Mouse (Mus musculus) R1 (cell line): ENCODE results near the gene Rbm4.
"Not testable (repeated sequence)": the region's sequence is repeated elsewhere in the genome, so short reads cannot be mapped to it uniquely, and the experiment has no call there.

Experiments
- DNase-seq: peaks from one replicate; pipeline ENCODE4 v3.0.0-alpha.2; 2018; ENCODE audit warnings: low read depth, low spot score

The Rbm4 gene

DNA sequence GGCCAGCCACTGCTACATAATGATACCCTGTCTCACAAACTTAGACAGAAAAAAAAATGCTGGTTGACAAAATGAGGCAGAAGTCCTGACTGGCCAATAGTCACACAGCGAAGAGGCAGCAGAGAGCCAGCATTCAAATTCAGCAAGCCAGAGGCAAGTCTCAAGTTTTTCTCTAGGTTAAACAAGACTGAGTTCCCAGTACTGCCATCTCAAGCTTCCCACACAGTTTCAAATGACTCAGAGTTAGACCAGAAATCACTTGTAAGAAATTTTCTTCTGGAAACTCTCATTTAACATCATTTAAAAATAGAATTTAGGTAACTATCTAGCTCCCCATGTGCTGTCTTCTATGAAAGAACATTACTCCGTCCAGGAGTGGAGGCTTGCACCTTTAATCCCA is 4.1 kb upstream of the Rbm4 start:
- no peak for DNase-seq

DNA sequence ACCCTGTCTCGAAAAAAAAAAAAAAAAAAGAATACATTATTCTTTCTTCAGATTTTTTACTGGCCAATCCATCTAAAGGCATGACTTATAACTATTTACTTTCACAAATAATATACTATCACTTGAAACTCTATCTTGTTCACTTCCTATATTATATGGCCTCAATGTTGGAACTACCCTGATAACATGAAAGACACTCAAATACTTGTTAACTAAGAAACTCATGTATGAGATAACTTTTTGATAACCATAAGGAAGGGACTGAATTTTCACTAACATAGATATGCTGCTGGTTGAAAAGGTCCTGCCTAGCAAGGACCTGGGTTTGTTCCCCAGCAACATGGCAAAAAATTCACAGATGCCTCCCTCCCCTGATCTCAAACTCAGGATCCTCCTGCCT is 2.2 kb upstream of the Rbm4 start:
- DNase-seq, result no peak

DNA sequence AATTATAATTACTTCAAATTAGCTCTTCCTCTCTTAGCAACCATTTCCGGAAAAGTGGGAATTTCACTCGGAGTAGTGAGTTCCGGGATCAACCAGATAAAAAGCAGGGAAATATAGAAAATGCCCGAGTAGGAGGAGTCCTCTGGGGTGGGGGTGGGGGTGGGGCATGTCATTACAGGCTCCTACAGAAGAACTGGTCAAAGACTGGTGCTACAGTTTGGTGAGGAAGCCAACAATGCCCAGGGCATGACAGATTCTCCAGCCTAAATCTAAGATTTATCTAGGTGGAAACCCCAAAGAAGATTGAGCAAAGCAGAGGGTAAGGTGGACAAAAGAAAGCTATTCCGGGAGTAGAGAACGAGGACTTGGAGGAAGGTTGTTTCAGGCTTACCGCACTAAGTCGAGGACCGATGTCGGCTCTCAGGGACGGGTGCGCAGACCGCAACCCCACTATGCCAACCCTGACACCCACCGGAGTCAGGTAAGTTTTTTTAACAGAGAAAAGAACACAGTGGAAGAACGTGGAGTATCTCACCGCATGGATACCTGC is 345 bp downstream of the Rbm4 start:
- DNase-seq, result peak; percentile 60

DNA sequence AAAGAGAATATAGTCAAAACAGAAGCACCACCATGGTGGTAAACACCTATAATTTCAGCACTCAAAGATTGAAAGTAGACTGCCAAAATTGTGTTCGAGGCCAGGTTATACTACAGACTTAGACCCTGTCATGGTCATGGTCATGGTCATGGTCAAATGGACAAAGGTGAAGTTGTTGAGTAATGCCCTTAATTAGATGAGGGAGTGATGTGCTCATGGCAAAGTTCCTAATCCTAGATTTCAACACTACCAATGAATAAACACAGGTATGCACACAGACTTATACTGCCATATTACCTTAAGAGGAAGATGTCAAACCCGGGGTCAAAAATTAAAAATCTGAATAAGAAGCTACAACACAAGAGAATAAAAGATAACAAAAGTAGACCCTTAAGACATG is 7.4 kb downstream of the Rbm4 start:
- DNase-seq, result no peak

DNA sequence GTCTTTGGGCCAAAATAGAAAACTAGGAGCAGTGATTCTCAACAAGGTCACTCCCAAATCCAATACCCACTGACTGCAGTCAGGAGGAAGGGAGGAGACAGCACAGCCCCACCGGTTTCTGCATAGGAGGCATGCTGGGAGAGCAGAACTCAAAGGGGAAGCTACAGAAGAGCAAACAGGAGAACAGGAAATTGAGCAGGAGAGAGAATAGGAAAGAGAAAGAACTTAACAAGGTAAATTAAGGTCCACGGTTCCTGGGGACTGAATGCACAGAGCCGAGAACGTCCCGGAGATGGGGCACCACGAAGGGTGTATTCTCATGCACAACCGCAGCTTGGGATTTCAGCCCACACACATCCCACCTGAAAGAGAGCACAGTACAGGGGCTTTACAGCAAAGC is 8.5 kb downstream of the Rbm4 start:
- DNase-seq, result peak; percentile 80

DNA sequence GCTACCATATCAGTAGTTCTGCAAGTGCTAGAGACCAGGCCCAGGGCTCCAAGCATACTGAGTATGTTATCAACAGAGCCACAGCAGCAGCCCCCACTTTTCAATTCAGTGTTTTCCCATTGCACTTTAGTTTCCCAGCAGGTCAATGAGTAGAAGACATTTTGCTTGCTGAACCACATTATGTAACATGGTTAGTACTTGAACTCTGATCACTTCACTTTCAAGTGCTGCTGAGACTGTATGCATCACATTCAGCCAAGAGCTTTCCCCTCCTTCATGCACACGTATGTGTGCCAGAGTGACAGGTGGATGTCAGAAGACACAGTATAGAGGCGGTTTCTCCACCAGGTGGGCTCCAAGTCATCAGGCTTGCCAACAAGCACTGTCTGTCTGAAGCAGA is 10.8 kb downstream of the Rbm4 start:
- DNase-seq, result no peak

DNA sequence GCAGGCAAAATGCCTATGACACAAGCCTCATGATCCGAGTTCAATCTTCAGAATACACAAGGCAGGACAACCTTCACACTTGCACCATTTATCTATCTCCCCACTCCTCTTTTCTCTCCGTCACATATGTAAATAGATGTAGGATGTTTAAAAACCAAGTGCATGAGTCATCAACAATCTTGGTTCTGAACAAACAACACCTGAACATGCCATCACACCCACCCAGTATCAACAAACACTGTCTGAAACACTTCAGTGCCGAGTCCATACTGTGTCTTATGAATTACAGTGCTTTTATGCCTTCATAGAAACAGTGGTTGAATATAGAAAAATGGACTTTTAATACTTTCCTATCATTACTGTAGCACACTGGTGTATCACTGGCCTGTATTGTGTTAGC is 20.9 kb downstream of the Rbm4 start:
- DNase-seq, result no peak

DNA sequence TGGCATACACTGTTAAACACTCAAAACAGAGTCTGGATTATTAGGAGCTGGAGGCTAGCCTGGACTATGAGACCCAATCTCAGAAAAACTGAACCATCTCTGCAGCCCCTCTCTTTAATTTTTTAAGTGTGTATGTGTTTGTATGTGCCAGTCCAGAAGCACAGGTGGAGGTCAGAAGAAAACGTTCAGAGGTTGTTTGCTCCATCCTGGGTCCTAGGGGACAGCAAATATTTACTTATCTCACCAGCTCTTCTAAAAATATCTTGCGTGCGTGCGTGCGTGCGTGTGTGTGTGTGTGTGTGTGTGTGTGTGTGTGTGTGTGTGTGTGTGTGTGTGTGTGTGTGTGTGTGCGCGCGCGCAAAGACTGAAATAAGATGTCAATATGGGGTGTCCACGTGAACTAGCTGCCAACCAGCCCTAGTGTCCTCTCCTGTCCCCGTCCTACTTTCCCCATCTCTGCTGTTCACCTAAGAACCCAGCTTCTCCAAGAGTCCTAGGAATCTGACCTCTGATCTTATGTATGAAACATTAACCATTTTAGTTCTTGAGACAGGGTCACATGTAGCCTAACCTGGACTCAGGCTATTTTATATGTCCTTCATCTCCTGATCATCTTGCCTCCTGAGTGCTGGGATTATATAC is 26.1 kb downstream of the Rbm4 start:
- no peak for DNase-seq

DNA sequence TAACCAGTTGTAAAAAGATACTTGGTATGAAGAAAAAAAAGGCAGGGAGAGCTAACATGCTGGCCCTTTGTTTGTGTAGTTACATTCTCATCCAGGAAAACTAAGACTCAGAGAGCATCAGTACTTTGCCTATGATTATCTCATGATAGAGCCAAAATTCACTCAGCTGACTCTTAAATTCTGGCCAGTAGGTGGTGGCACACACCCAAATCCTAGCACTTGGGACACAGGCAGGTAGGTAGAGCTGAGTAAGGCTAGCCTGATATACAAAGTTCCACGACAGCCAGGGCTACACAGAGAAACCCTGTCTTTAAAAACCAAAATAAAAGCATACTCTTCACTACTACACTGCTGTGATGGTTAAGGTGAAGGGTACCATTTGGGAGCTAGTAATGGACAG is 30.8 kb downstream of the Rbm4 start:
- peak; percentile 60 for DNase-seq

DNA sequence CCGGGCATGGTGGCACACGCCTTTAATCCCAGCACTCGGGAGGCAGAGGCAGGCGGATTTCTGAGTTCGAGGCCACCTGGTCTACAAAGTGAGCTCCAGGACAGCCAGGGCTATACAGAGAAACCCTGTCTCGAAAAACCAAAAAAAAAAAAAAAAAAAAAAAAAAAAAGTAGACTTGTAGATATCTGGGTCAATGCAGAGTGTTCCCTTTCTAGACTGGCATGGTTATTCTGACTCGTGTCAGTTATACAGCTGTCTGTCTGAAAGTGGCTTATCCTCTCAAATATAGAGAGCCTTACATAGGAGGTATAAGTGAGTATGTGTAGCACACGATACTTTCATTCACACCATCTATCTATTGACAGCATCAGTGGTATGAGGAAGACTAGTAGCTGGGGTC is 33.2 kb downstream of the Rbm4 start:
- DNase-seq, result not testable (repeated sequence)

DNA sequence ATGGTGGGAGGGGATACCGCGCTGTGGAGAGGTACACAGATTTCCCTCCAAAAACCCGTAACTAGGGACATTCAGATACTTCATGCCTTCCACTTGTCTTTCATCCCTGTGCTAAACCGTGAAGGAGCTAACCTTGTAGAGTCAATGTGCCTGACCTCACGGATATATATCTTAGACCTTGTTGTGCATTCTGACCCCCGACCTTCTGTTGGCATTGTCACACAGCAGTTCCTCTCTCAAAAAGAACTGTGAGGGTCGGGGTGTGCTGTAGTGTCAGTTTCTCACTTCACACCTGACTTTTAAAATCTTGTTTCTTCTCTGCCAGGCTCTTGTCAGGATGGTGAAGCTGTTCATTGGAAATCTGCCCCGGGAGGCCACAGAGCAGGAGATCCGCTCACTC is 36.8 kb downstream of the Rbm4 start:
- DNase-seq, result no peak

DNA sequence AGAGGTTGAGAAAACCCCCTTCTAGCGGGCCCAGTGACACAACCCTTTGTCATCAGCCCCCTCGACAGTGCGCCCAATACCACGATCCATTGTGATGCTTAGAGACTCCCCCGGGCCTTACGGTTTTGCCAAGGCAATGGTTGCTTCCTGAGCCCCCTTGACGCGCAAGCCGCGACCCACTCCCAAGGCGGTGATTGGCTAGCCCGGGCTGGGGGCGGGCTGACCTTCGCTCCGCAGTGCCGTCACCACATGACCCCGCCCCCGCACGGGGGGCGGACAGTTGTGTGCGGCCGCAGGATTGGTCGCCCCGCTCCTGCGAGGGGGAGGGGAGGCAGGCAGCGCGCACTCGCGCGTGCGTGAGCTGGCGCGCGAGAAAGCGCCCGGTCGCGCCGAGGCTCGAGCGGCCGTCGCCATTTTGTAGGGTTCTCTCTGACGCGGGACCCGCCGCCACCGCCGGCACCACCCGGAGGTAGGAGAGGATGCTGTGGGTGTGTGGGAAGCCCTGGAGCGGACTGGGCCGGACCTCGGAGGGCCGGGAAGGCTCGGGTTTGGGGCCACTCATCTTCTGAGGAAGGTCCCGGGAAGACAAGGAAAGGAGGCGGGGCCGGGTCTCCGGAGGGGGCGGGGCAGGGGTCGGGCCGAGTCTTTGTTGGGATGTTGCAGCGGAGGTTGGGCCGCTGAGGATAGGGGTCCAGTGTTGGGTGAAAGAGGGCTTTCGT is 37.3 kb downstream of the Rbm4 start, which contains the start of gene Rbm4b:
Gene Rbm4b (plus strand): TSS at position 305 of the 719 bp plus-strand sequence.
- DNase-seq, result peak; percentile 96

DNA sequence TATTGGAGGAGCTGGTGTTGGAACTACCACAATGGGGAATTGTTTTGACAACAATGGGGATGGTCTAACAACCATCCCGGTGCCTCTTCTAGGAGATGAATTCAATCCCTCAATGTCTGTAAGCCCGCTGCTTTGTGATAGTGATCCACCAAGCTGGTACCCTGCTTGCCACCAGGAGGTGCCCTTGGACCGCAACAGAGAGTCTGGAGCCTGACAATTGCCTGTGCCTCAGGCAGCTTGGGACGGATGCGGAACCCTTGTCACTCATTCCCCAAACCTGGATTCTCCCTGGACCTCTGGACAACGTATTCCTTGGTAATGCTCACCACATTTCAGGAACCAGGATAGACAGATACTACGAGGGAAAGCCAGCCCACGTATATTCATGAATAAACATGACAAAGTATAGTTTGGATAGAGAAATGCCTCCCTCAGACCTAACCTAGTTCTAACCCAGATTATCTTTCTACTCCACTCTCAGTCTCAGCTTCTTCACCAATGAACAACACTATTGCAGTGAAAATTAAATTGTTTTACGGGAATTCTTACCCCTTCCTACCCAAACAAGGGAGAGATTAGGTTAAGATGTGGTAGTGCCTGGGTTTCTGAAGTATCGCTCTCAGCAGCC is 38.0 kb downstream of the Rbm4 start:
- DNase-seq, result peak; percentile 93

DNA sequence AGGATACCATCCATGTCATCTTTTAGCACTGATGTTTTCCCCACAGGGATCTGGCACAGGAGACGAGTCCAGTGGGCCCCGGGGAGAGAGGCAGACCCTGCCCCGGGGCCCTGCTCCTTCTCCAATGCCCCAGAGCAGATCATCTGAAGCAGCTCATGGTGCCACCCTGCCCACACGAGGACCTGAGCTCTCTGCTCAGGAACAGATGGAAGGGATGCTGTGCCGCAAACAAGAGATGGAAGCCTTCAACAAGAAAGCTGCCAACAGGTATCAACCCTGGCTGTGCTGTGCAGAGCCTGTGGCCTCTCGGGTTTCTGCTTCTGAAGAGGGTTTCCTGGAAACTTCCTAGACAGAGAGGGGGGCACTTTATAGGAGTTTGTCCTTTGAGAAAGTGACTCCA is 43.7 kb downstream of the Rbm4 start:
- DNase-seq, result no peak

DNA sequence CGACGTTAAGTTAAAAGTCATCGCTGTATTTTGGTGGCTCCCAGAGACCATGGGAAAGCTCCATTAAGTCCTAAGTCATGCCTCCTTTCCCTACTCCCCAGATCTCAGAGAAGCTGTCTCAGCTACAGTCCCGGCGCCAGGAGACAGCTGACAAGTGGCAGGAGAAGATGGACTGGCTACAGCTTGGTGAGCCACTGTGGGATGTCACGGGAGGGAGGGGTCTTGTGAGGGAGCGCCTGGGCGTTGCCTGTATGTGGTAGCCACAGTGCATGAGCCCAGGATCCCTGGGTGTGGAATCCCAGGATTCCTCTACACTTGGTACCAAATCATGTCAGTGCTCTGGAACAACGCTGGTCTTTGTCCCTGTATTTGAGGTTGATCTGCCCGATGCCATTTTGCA is 45.2 kb downstream of the Rbm4 start:
- no peak for DNase-seq

DNA sequence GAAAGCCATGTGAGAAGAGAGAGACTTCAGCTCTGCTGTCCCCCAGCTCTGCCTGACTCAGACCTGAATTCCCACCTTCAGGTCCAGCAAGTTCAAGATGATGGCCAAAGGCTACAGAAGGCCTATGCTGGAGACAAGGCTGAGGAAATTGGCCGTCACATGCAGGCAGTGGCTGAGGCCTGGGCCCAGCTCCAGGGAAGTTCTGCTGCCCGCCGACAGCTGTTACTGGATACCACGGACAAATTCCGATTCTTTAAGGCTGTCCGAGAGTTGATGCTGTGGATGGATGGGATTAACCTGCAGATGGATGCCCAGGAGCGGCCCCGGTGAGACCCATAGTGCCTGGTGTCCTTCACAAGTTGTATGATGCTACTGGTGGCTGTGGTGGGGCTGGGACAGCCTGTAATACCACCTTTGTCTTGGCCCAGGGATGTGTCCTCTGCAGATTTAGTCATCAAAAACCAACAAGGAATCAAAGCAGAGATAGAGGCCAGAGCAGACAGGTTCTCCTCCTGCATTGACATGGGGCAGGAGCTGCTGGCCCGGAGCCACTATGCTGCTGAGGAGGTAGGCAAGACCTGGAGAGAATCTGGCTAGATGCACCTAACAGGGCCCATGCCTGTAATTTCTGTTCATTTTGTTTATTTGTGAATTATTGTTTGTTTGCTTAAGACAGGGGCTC is 45.9 kb downstream of the Rbm4 start:
- DNase-seq, result no peak

DNA sequence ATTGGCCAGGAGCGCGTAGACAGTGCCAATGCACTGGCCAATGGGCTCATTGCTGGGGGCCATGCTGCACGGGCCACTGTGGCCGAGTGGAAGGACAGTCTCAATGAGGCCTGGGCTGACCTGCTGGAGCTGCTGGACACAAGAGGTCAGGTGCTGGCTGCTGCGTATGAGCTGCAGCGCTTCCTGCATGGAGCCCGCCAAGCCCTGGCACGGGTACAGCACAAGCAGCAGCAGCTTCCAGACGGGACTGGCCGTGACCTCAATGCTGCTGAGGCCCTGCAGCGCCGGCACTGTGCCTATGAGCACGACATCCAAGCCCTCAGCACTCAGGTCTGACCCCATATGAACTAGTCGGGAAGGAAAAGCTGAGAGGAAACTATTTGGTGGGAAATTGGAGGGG is 47.1 kb downstream of the Rbm4 start:
- DNase-seq, result no peak

DNA sequence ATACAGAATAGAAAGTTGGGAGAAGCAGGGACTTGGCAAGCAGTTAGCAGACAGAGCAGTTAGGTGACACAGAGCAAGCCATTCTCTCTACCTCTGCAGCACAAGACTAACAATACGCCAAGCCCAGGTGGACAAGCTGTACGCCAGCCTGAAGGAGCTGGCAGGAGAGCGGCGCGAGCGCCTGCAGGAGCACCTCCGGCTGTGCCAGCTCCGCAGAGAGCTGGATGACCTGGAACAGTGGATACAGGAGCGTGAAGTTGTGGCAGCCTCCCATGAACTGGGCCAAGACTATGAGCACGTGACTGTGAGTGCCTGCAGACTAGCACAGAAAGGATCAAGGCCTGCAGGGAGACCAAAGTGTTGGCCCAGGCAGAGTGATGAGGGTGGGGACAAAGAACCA is 48.0 kb downstream of the Rbm4 start:
- DNase-seq, result no peak

DNA sequence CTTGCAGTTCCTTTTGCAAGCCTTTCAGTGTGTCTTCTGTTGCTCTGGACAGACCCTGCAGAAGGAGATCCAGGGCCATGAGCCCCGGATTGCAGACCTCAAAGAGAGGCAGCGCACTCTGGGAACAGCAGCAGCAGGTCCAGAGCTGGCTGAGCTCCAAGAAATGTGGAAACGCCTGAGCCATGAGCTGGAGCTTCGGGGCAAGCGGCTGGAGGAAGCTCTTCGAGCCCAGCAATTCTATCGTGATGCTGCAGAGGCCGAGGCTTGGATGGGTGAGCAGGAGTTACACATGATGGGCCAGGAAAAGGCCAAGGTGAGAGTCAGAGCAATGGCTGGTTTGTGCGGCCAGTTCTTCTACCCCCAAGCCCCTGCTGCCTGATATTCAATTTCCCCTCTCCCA is 48.6 kb downstream of the Rbm4 start:
- no peak for DNase-seq

DNA sequence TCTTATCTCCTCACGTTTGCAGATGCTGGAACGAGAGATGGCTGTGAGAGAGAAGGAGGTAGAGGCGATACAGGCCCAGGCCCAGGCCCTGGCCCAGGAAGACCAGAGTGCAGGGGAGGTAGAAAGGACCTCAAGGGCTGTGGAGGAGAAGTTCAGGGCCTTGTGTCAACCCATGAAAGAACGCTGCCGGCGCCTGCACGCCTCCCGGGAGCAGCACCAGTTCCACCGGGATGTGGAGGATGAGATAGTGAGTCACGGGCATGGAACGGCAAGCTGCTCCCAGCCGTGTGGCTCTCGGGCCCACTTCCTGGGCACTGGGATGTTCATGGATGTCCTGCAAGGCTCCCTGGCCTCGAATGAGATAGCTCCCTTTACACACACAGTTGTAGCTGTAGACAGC is 49.7 kb downstream of the Rbm4 start:
- DNase-seq, result no peak

DNA sequence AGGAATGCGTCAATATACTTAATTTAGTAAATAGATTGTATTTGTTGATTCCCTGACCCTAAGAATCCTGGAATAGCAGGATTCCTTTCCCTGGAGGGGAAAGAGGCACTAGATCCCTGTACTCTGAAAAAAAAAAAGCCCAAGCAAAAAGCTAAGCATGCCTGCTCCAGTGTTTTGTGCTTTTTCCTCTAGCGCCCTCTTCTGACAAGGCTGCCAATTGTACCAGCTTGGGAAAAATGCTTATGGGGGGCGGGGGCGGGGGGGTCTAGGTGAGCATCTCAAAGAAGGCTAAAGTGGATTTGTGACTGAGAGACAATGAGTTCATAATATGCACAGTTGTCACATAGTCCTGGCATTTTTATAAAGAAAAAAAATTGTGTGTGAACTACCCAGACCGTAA is 50.2 kb downstream of the Rbm4 start:
- peak; percentile 58 for DNase-seq

DNA sequence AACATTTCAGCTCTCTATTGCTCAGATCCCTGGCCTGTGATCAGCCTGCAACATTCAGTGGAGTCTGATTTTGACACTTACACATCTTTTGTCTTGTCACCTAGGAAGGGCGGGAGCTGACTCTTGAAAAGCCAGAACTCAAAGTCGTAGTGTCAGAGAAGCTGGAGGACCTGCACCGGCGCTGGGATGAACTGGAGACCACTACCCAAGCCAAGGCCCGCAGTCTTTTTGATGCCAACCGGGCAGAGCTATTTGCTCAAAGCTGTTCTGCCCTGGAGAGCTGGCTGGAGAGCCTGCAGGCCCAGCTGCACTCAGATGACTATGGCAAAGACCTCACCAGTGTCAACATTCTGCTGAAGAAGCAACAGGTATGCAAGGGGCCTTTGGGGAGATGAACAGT is 51.5 kb downstream of the Rbm4 start:
- DNase-seq, result no peak
